Mouse (Mus musculus) hindbrain, embryonic 13.5 days (tissue): ENCODE measurements around the gene Gm17606. TPM values are rescaled to one million over a fixed set of nuclear protein-coding genes. Genes with fewer than 3 reads are reported as not detected.
A peak's percentile ranks its signal among the peaks of the same experiment; 100 is the strongest.

Experiments
- ATAC-seq: fragments of 200-750 bp; cut with Nextera tagmentation; 2 replicates; pipeline ENCODE4 v1.8.0; 2017; ENCODE audit warnings: moderate TSS enrichment; ENCODE audit not compliant: low FRiP score
- H3K27ac ChIP-seq: fragments of 300-500 bp; sonication (generic); 2 replicates; pipeline ENCODE4 v1.5.1; 2015; ENCODE audit warnings: inconsistent platforms, mild to moderate bottlenecking, moderate library complexity
- H3K27me3 ChIP-seq: fragments of 300-500 bp; sonication (generic); 2 replicates; pipeline ENCODE4 v1.6.1; 2015; ENCODE audit warnings: mild to moderate bottlenecking, inconsistent platforms
- H3K36me3 ChIP-seq: fragments of 300-500 bp; sonication (generic); 2 replicates; pipeline ENCODE4 v1.6.1; 2015; ENCODE audit warnings: mild to moderate bottlenecking, inconsistent platforms
- H3K4me1 ChIP-seq: fragments of 300-500 bp; sonication (generic); replicated peaks from 2 replicates; pipeline ENCODE4 v1.6.1; 2015; ENCODE audit warnings: inconsistent platforms
- H3K4me2 ChIP-seq: fragments of 300-500 bp; sonication (generic); 2 replicates; pipeline ENCODE4 v1.6.1; 2015; ENCODE audit warnings: inconsistent platforms, mild to moderate bottlenecking, moderate library complexity
- H3K4me3 ChIP-seq: fragments of 300-500 bp; sonication (generic); 2 replicates; pipeline ENCODE4 v1.5.1; 2015; ENCODE audit warnings: mild to moderate bottlenecking, inconsistent platforms
- H3K9ac ChIP-seq: fragments of 300-500 bp; sonication (generic); 2 replicates; pipeline ENCODE4 v1.6.1; 2015; ENCODE audit warnings: mild to moderate bottlenecking, inconsistent platforms
- H3K9me3 ChIP-seq: fragments of 300-500 bp; sonication (generic); 2 replicates; pipeline ENCODE4 v1.6.1; 2016; ENCODE audit warnings: inconsistent platforms
- WGBS: fragments of 180-500 bp; shearing (Covaris S2); methylation state at CpG from one replicate; pipeline ENCODE4 v1.1.7; 2015; 5-methylcytosine and 5-hydroxymethylcytosine counted together
- polyA plus RNA-seq: library from polyadenylated mRNA; unstranded; fragments of >200 nt; fragmentation: Nextera tagmentation; extraction: Ambion mirVana; gene quantifications from 2 replicates; pipeline ENCODE4 v1.2.1, GENCODE M21; 2015

Gm17606 gene
- polyA plus RNA-seq, 1 experiment from 2014 or later = not detected

GRCm38 (mm10) chr14:54646898-54647636 lies 6.3 kb downstream of the Gm17606 start:
- Histone ChIP-seq H3K4me2 (no peak overlapping the region), H3K9ac (no peak overlapping the region), H3K9me3 (no peaks in the 10 kb centered on the region), H3K4me3 (no peak overlapping the region), H3K36me3 (peaks cover 92% of the 10 kb centered on the region), H3K27me3 (no peaks in the 10 kb centered on the region), H3K4me1 (peaks cover 43% of the 10 kb centered on the region), H3K27ac (no peak overlapping the region)
- no peak for ATAC-seq
- 93% methylated on average over 8 of the region's 8 CpGs for WGBS

GRCm38 (mm10) chr14:54647900-54648299 lies 7.1 kb downstream of the Gm17606 start:
- Histone ChIP-seq H3K9ac (no peak overlapping the region), H3K27me3 (no peaks in the 10 kb centered on the region), H3K4me1 (peaks cover 46% of the 10 kb centered on the region), H3K27ac (no peak overlapping the region), H3K4me2 (no peak overlapping the region), H3K36me3 (peaks cover 84% of the 10 kb centered on the region), H3K9me3 (no peaks in the 10 kb centered on the region), H3K4me3 (no peak overlapping the region)
- no peak for ATAC-seq
- WGBS = 83% methylated on average over 4 of the region's 4 CpGs

- H3K36me3 ChIP-seq = peaks cover 65% of the 10 kb centered on the region
Measured at GRCm38 (mm10) chr14:54650621-54651454, 10.1 kb downstream of the Gm17606 start.

GRCm38 (mm10) chr14:54651556-54651955 lies 10.8 kb downstream of the Gm17606 start:
- H3K27me3 ChIP-seq = no peaks in the 10 kb centered on the region
- peak overlapping the region; percentile 97 for H3K4me2 ChIP-seq
- peak overlapping the region; percentile 90; the same call in 1 of the 2 replicates for H3K9ac ChIP-seq
- ATAC-seq = 0 out of 2 replicates have a peak, but pooled peaks have one; percentile 5
- H3K36me3 ChIP-seq = peaks cover 65% of the 10 kb centered on the region
- H3K27ac ChIP-seq = peak overlapping the region; percentile 58
- 76% methylated on average over 4 of the region's 4 CpGs for WGBS
- H3K4me1 ChIP-seq = peaks cover 55% of the 10 kb centered on the region
- peak overlapping the region; percentile 72 for H3K4me3 ChIP-seq
- H3K9me3 ChIP-seq = no peaks in the 10 kb centered on the region

More at GRCm38 (mm10) chr14:54650621-54651454, 10.1 kb downstream of the Gm17606 start:
- peak overlapping the region; percentile 97 for H3K4me2 ChIP-seq
- WGBS = 63% methylated on average over 23 of the region's 23 CpGs
- no peaks in the 10 kb centered on the region for H3K9me3 ChIP-seq
- H3K9ac ChIP-seq = no peak overlapping the region
- H3K27me3 ChIP-seq = no peaks in the 10 kb centered on the region
- peak; percentile 33 for ATAC-seq
- peaks cover 55% of the 10 kb centered on the region for H3K4me1 ChIP-seq
- peak overlapping the region; percentile 58 for H3K27ac ChIP-seq
- peak overlapping the region; percentile 72 for H3K4me3 ChIP-seq

GRCm38 (mm10) chr14:54652787-54653186 lies 12.0 kb downstream of the Gm17606 start:
- H3K4me3 ChIP-seq = peak overlapping the region; percentile 72
- ATAC-seq = no peak
- H3K9me3 ChIP-seq = no peaks in the 10 kb centered on the region
- H3K27ac ChIP-seq = peak overlapping the region; percentile 91
- H3K36me3 ChIP-seq = peaks cover 65% of the 10 kb centered on the region
- peaks cover 55% of the 10 kb centered on the region for H3K4me1 ChIP-seq
- WGBS = 0% methylated on average over 7 of the region's 7 CpGs
- H3K4me2 ChIP-seq = peak overlapping the region; percentile 97
- H3K9ac ChIP-seq = peak overlapping the region; percentile 90
- no peaks in the 10 kb centered on the region for H3K27me3 ChIP-seq

GRCm38 (mm10) chr14:54653496-54653895 lies 12.7 kb downstream of the Gm17606 start:
- Histone ChIP-seq H3K27me3 (no peaks in the 10 kb centered on the region), H3K4me1 (peaks cover 48% of the 10 kb centered on the region), H3K27ac (peak overlapping the region; percentile 91), H3K36me3 (peaks cover 65% of the 10 kb centered on the region), H3K9ac (peak overlapping the region; percentile 90), H3K4me3 (peak overlapping the region; percentile 72), H3K4me2 (peak overlapping the region; percentile 97), H3K9me3 (no peaks in the 10 kb centered on the region)
- WGBS = under 1% methylated on average over 12 of the region's 12 CpGs
- peak; percentile 83 for ATAC-seq

GRCm38 (mm10) chr14:54660009-54660408 lies 19.3 kb downstream of the Gm17606 start:
- no peak overlapping the region for H3K4me3 ChIP-seq
- no peak overlapping the region for H3K4me2 ChIP-seq
- H3K27me3 ChIP-seq = no peaks in the 10 kb centered on the region
- WGBS = 99% methylated on average over 2 of the region's 2 CpGs
- peaks cover 92% of the 10 kb centered on the region for H3K36me3 ChIP-seq
- H3K9me3 ChIP-seq = no peaks in the 10 kb centered on the region
- ATAC-seq = no peak
- H3K9ac ChIP-seq = no peak overlapping the region
- H3K27ac ChIP-seq = no peak overlapping the region
- H3K4me1 ChIP-seq = no peaks in the 10 kb centered on the region

GRCm38 (mm10) chr14:54664477-54665222 lies 23.9 kb downstream of the Gm17606 start:
- no peaks in the 10 kb centered on the region for H3K27me3 ChIP-seq
- 90% methylated on average over 10 of the region's 10 CpGs for WGBS
- no peak overlapping the region for H3K4me3 ChIP-seq
- H3K4me2 ChIP-seq = no peak overlapping the region
- no peak overlapping the region for H3K9ac ChIP-seq
- no peaks in the 10 kb centered on the region for H3K9me3 ChIP-seq
- ATAC-seq = no peak
- H3K36me3 ChIP-seq = peaks cover 97% of the 10 kb centered on the region
- H3K27ac ChIP-seq = no peak overlapping the region
- no peaks in the 10 kb centered on the region for H3K4me1 ChIP-seq

GRCm38 (mm10) chr14:54669381-54669780 lies 28.6 kb downstream of the Gm17606 start:
- ATAC-seq = no peak
- Histone ChIP-seq H3K9ac (no peak overlapping the region), H3K36me3 (peaks cover 85% of the 10 kb centered on the region), H3K27me3 (no peaks in the 10 kb centered on the region), H3K4me3 (no peak overlapping the region), H3K27ac (no peak overlapping the region), H3K9me3 (no peaks in the 10 kb centered on the region), H3K4me2 (no peak overlapping the region), H3K4me1 (no peaks in the 10 kb centered on the region)
- 77% methylated on average over 4 of the region's 4 CpGs for WGBS

GRCm38 (mm10) chr14:54674317-54674716 lies 33.6 kb downstream of the Gm17606 start:
- Histone ChIP-seq H3K4me2 (no peak overlapping the region), H3K36me3 (peaks cover 79% of the 10 kb centered on the region), H3K9ac (no peak overlapping the region), H3K27me3 (no peaks in the 10 kb centered on the region), H3K27ac (no peak overlapping the region), H3K4me3 (no peak overlapping the region), H3K4me1 (no peaks in the 10 kb centered on the region), H3K9me3 (no peaks in the 10 kb centered on the region)
- WGBS = 89% methylated on average over 2 of the region's 2 CpGs
- ATAC-seq = no peak

GRCm38 (mm10) chr14:54676290-54676689 lies 35.5 kb downstream of the Gm17606 start:
- H3K27ac ChIP-seq = no peak overlapping the region
- H3K4me1 ChIP-seq = no peaks in the 10 kb centered on the region
- no peak overlapping the region for H3K4me3 ChIP-seq
- peaks cover 79% of the 10 kb centered on the region for H3K36me3 ChIP-seq
- no peak overlapping the region for H3K4me2 ChIP-seq
- H3K9ac ChIP-seq = no peak overlapping the region
- no peak for ATAC-seq
- H3K9me3 ChIP-seq = no peaks in the 10 kb centered on the region
- WGBS = 87% methylated on average over 5 of the region's 5 CpGs
- H3K27me3 ChIP-seq = no peaks in the 10 kb centered on the region
